Mouse (Mus musculus) kidney, adult 2 months (tissue): ENCODE data around the gene Fbln1. TPM values are rescaled to one million over a fixed set of nuclear protein-coding genes. Genes with fewer than 3 reads are reported as not detected.
A peak's percentile ranks its signal among the peaks of the same experiment; 100 is the strongest.

Experiments used
- DNase-seq: peaks from one replicate; pipeline ENCODE4 v3.0.0; 2021
- H3K27ac ChIP-seq: fragments of 200-500 bp; 2 replicates; pipeline ENCODE4 v1.5.1; 2012; ENCODE audit warnings: low read depth, low read length, control low read depth, inconsistent platforms; ENCODE audit not compliant: insufficient read depth
- H3K27me3 ChIP-seq: fragments of 200-500 bp; replicated peaks from 2 replicates; pipeline ENCODE4 v1.6.1; 2012; ENCODE audit warnings: mild to moderate bottlenecking, moderate library complexity, low read length, inconsistent platforms; ENCODE audit not compliant: control insufficient read depth, insufficient read depth
- H3K36me3 ChIP-seq: fragments of 200-500 bp; 2 replicates; pipeline ENCODE4 v1.6.1; 2012; ENCODE audit warnings: mild to moderate bottlenecking, moderate library complexity, low read length, inconsistent platforms; ENCODE audit not compliant: control insufficient read depth, insufficient read depth
- H3K4me1 ChIP-seq: fragments of 200-500 bp; 2 replicates; pipeline ENCODE4 v1.6.1; 2011; ENCODE audit warnings: low read length; ENCODE audit not compliant: control insufficient read depth, insufficient read depth
- H3K4me3 ChIP-seq: fragments of 200-500 bp; 2 replicates; pipeline ENCODE4 v1.5.1; 2011; ENCODE audit warnings: mild to moderate bottlenecking, low read depth, low read length, control low read depth; ENCODE audit not compliant: insufficient read depth
- CTCF ChIP-seq: fragments of 200-500 bp; conservative IDR thresholded peaks from 2 replicates; pipeline ENCODE4 v1.5.1; 2011; ENCODE audit warnings: low read depth, mild to moderate bottlenecking, control low read depth, low read length, moderate library complexity, mixed read lengths; ENCODE audit not compliant: insufficient read depth, insufficient read length
- POLR2A ChIP-seq: fragments of 200-500 bp; IDR thresholded peaks from one replicate; pipeline ENCODE4 v1.6.1; 2011; ENCODE audit warnings: low read depth, low read length, control low read depth
- WGBS: fragments of 180-500 bp; shearing (Covaris S2); methylation state at CpG from one replicate; pipeline ENCODE4 v1.1.7; 2018; 5-methylcytosine and 5-hydroxymethylcytosine counted together
- polyA plus RNA-seq: library from polyadenylated mRNA; depleted of rRNA; stranded (reverse); fragments of >200 nt; gene quantifications from 2 replicates; pipeline ENCODE4 v1.2.3, GENCODE M21; 2012

Gene Fbln1
- polyA plus RNA-seq, 1 experiment: 16.9 TPM

GRCm38 (mm10) chr15:85229960-85230535, 24.3 kb downstream of the Fbln1 start:
- DNase-seq: no peak
- WGBS: 90% methylated on average over 13 of the region's 13 CpGs
- Histone ChIP-seq H3K4me3 (no peak overlapping the region), H3K27ac (no peak overlapping the region), H3K4me1 (no peaks in the 10 kb centered on the region), H3K27me3 (no peaks in the 10 kb centered on the region), H3K36me3 (no peaks in the 10 kb centered on the region)
- TF ChIP-seq POLR2A: no peak

- DNase-seq: no peak
- WGBS: 93% methylated on average over 14 of the region's 14 CpGs
- no peaks in the 10 kb centered on the region for H3K4me1 ChIP-seq
- H3K27me3 ChIP-seq: no peaks in the 10 kb centered on the region
- H3K36me3 ChIP-seq: no peaks in the 10 kb centered on the region
- no peak overlapping the region for H3K27ac ChIP-seq
- TF ChIP-seq CTCF (no peak), POLR2A (no peak)
- H3K4me3 ChIP-seq: no peak overlapping the region
These were observed 24.9 kb downstream of the Fbln1 start for GRCm38 (mm10) chr15:85230613-85231012.

GRCm38 (mm10) chr15:85231443-85232255, 25.9 kb downstream of the Fbln1 start:
- no peak for TF ChIP-seq POLR2A
- TF ChIP-seq CTCF: peak; percentile 73
- DNase-seq: peak; percentile 62
- 73% methylated on average over 13 of the region's 13 CpGs for WGBS
- no peaks in the 10 kb centered on the region for H3K4me1 ChIP-seq
- no peak overlapping the region for H3K4me3 ChIP-seq
- H3K27ac ChIP-seq: no peak overlapping the region
- H3K27me3 ChIP-seq: no peaks in the 10 kb centered on the region
- no peaks in the 10 kb centered on the region for H3K36me3 ChIP-seq

- no peak for DNase-seq
These were observed 26.4 kb downstream of the Fbln1 start for GRCm38 (mm10) chr15:85232256-85232535.

GRCm38 (mm10) chr15:85232543-85233250, 26.9 kb downstream of the Fbln1 start:
- Histone ChIP-seq H3K4me1 (no peaks in the 10 kb centered on the region), H3K4me3 (no peak overlapping the region), H3K27me3 (no peaks in the 10 kb centered on the region), H3K36me3 (no peaks in the 10 kb centered on the region), H3K27ac (no peak overlapping the region)
- 93% methylated on average over 25 of the region's 25 CpGs for WGBS
- no peak for TF ChIP-seq CTCF
- TF ChIP-seq POLR2A: no peak
- no peak for DNase-seq

More at GRCm38 (mm10) chr15:85232256-85232535, 26.4 kb downstream of the Fbln1 start:
- H3K27me3 ChIP-seq: no peaks in the 10 kb centered on the region
- TF ChIP-seq CTCF (no peak), POLR2A (no peak)
- no peaks in the 10 kb centered on the region for H3K36me3 ChIP-seq
- no peak overlapping the region for H3K4me3 ChIP-seq
- 83% methylated on average over 4 of the region's 4 CpGs for WGBS
- no peak overlapping the region for H3K27ac ChIP-seq
- no peaks in the 10 kb centered on the region for H3K4me1 ChIP-seq

GRCm38 (mm10) chr15:85233251-85233611, 27.5 kb downstream of the Fbln1 start:
- TF ChIP-seq CTCF (0 out of 2 replicates have a peak, but pooled peaks have one; percentile 8), POLR2A (no peak)
- no peak overlapping the region for H3K27ac ChIP-seq
- no peaks in the 10 kb centered on the region for H3K36me3 ChIP-seq
- H3K4me3 ChIP-seq: no peak overlapping the region
- no peaks in the 10 kb centered on the region for H3K27me3 ChIP-seq
- no peaks in the 10 kb centered on the region for H3K4me1 ChIP-seq
- 61% methylated on average over 4 of the region's 4 CpGs for WGBS
- peak; percentile 33 for DNase-seq

GRCm38 (mm10) chr15:85233690-85234089, 27.9 kb downstream of the Fbln1 start:
- Histone ChIP-seq H3K36me3 (no peaks in the 10 kb centered on the region), H3K27ac (no peak overlapping the region)
- 90% methylated on average over 4 of the region's 4 CpGs for WGBS

More at GRCm38 (mm10) chr15:85233690-85234089, 27.9 kb downstream of the Fbln1 start:
- H3K27me3 ChIP-seq: no peaks in the 10 kb centered on the region
- TF ChIP-seq POLR2A (no peak), CTCF (no peak)
- H3K4me1 ChIP-seq: no peaks in the 10 kb centered on the region
- no peak for DNase-seq
- H3K4me3 ChIP-seq: no peak overlapping the region
